Mouse (Mus musculus): ENCODE measurements around the gene Fhit. TPM values are rescaled to one million over a fixed set of nuclear protein-coding genes. Genes with fewer than 3 reads are reported as not detected.
A peak's percentile ranks its signal among the peaks of the same experiment; 100 is the strongest.

The Fhit gene
- total RNA-seq, 1 experiment from 2014 or later, result 7.7 TPM

- ATAC-seq (replicated peaks; ENCODE audit: low read depth, poor library complexity, severe bottlenecking), result no peak
These were observed 448.9 kb downstream of the Fhit start for GRCm38 (mm10) chr14:10712916-10713315.

- no peak for ATAC-seq (replicated peaks; ENCODE audit: low read depth, poor library complexity, severe bottlenecking)
These were observed 449.3 kb downstream of the Fhit start for GRCm38 (mm10) chr14:10712522-10712881.

- ATAC-seq (replicated peaks; ENCODE audit: low read depth, poor library complexity, severe bottlenecking), result no peak
These were observed 449.9 kb downstream of the Fhit start for GRCm38 (mm10) chr14:10711841-10712521.

- ATAC-seq (replicated peaks; ENCODE audit: low read depth, poor library complexity, severe bottlenecking), result no peak
These were observed 451.0 kb downstream of the Fhit start for GRCm38 (mm10) chr14:10710796-10711311.

- ATAC-seq (replicated peaks; ENCODE audit: low read depth, poor library complexity, severe bottlenecking), result no peak
These were observed 460.1 kb downstream of the Fhit start for GRCm38 (mm10) chr14:10701707-10702106.

- no peak for ATAC-seq (replicated peaks; ENCODE audit: low read depth, poor library complexity, severe bottlenecking)
These were observed 481.8 kb downstream of the Fhit start for GRCm38 (mm10) chr14:10680041-10680440.

GRCm38 (mm10) chr14:10679638-10680037 lies 482.2 kb downstream of the Fhit start:
- ATAC-seq (replicated peaks; ENCODE audit: low read depth, poor library complexity, severe bottlenecking), result no peak

- ATAC-seq (replicated peaks; ENCODE audit: low read depth, poor library complexity, severe bottlenecking), result no peak
These were observed 484.2 kb downstream of the Fhit start for GRCm38 (mm10) chr14:10677627-10678026.

- no peak for ATAC-seq (replicated peaks; ENCODE audit: low read depth, poor library complexity, severe bottlenecking)
These were observed 501.6 kb downstream of the Fhit start for GRCm38 (mm10) chr14:10660247-10660646.

GRCm38 (mm10) chr14:10659326-10659725 lies 502.5 kb downstream of the Fhit start:
- no peak for ATAC-seq (replicated peaks; ENCODE audit: low read depth, poor library complexity, severe bottlenecking)

GRCm38 (mm10) chr14:10658219-10658618 lies 503.6 kb downstream of the Fhit start:
- ATAC-seq (replicated peaks; ENCODE audit: low read depth, poor library complexity, severe bottlenecking), result no peak

- no peak for ATAC-seq (replicated peaks; ENCODE audit: low read depth, poor library complexity, severe bottlenecking)
These were observed 504.5 kb downstream of the Fhit start for GRCm38 (mm10) chr14:10657364-10657763.

- ATAC-seq (replicated peaks; ENCODE audit: low read depth, poor library complexity, severe bottlenecking), result no peak
These were observed 506.0 kb downstream of the Fhit start for GRCm38 (mm10) chr14:10655842-10656241.

- ATAC-seq (replicated peaks; ENCODE audit: low read depth, poor library complexity, severe bottlenecking), result no peak
These were observed 514.0 kb downstream of the Fhit start for GRCm38 (mm10) chr14:10647832-10648231.

- no peak for ATAC-seq (replicated peaks; ENCODE audit: low read depth, poor library complexity, severe bottlenecking)
These were observed 530.1 kb downstream of the Fhit start for GRCm38 (mm10) chr14:10631783-10632182.

GRCm38 (mm10) chr14:10630831-10631360 lies 530.9 kb downstream of the Fhit start:
- ATAC-seq (replicated peaks; ENCODE audit: low read depth, poor library complexity, severe bottlenecking), result no peak

GRCm38 (mm10) chr14:10593467-10593866 lies 568.4 kb downstream of the Fhit start:
- peak; percentile 98 for ATAC-seq (replicated peaks; ENCODE audit: low read depth, poor library complexity, severe bottlenecking)

- ATAC-seq (replicated peaks; ENCODE audit: low read depth, poor library complexity, severe bottlenecking), result no peak
These were observed 592.8 kb downstream of the Fhit start for GRCm38 (mm10) chr14:10568937-10569552.

- ATAC-seq (replicated peaks; ENCODE audit: low read depth, poor library complexity, severe bottlenecking), result no peak
These were observed 594.1 kb downstream of the Fhit start for GRCm38 (mm10) chr14:10567771-10568170.

GRCm38 (mm10) chr14:10554755-10555154 lies 607.1 kb downstream of the Fhit start:
- no peak for ATAC-seq (replicated peaks; ENCODE audit: low read depth, poor library complexity, severe bottlenecking)

GRCm38 (mm10) chr14:10548632-10549031 lies 613.2 kb downstream of the Fhit start:
- no peak for ATAC-seq (replicated peaks; ENCODE audit: low read depth, poor library complexity, severe bottlenecking)

Measured in common myeloid progenitor, adult 5-6 weeks (primary cell).